Mouse (Mus musculus) layer of hippocampus, postnatal 36 days (tissue): Measurements from ENCODE around the gene Gm5148. TPM values are rescaled to one million over a fixed set of nuclear protein-coding genes. Genes with fewer than 3 reads are reported as not detected.
A peak's percentile ranks its signal among the peaks of the same experiment; 100 is the strongest.

Experiments
- DNase-seq, 2 experiments: peaks; one replicate each; pipeline ENCODE4 v3.0.0; 2022
- total RNA-seq, 2 experiments: library from RNA; stranded (reverse); gene quantifications; 2 replicates each; pipeline ENCODE4 v1.2.3; 2021

Gene Gm5148
- total RNA-seq, 2 experiments from 2014 or later, result 4.7 to 4.9 TPM

GRCm38 (mm10) chr3:37687158-37687980, 36.9 kb downstream of the Gm5148 start:
- DNase-seq, result peak; percentile 42

- DNase-seq, result no peak
Measured at GRCm38 (mm10) chr3:37686751-37687150, 37.5 kb downstream of the Gm5148 start.

GRCm38 (mm10) chr3:37686219-37686618, 38.1 kb downstream of the Gm5148 start:
- no peak for DNase-seq

GRCm38 (mm10) chr3:37676291-37676690, 48.0 kb downstream of the Gm5148 start:
- DNase-seq, result no peak

DNA sequence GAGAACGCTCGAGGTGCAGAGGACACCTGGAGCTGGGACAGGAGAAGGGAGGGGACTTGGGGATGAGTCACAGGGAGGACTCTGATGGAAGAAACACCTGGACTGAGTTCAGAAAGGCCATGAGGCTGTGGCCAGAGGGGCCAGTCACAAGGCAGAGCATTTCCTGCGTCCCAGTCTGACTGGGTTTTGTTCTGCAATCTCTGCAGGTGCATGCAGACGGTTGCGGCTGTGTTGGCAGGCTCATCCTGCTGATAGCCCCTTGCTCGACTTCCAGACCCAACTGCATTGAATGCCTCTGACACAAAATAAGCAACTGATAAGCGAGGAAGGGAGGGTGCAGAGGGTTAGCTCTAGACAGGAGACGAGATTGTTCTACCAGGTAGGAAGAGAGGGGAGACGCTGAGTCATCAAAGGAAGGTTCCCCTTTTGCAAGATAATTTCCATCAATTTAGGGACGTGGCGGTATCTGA, 49.2 kb downstream of the Gm5148 start:
- no peak for DNase-seq

- DNase-seq, result no peak
Measured at GRCm38 (mm10) chr3:37673513-37674261, 50.6 kb downstream of the Gm5148 start.

DNA sequence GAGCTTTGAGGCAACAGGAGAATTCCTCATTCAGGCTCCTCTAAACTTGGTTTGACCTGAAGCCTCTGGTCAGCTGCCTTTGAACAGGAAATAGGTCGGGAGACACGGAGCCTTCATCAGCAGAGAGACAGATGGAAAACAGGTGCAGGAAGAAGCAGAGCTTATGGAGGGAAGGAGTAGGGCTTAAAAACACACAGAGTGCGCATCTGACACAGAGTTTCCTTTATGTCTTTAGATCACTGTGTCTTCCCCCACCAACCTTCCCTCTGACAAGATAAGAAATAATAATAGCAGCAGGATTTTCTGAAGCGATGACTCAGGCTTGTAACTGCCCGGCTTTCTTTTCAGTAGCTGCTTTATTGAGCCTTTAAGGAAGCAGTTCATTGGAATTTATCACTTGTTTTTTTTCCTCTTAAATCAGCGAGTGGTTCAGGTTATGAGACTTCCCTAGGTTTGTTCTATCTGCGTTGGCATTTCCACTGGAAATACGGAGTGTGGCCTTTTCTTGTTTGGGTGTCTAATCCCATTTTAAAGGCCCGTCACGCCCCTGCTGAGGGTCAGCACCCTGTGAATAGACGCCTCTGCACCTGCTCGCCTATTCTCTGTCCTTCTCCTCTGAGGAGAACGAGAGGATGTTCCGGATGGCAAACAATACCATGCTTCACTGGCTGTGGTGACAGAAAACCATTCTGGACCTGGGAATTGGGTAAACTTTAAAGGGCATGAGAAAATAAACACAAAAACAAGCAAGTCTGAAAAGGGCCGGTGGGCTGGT, 51.8 kb downstream of the Gm5148 start:
- DNase-seq, result no peak

- no peak for DNase-seq
Measured at GRCm38 (mm10) chr3:37669100-37669499, 55.2 kb downstream of the Gm5148 start.

DNA sequence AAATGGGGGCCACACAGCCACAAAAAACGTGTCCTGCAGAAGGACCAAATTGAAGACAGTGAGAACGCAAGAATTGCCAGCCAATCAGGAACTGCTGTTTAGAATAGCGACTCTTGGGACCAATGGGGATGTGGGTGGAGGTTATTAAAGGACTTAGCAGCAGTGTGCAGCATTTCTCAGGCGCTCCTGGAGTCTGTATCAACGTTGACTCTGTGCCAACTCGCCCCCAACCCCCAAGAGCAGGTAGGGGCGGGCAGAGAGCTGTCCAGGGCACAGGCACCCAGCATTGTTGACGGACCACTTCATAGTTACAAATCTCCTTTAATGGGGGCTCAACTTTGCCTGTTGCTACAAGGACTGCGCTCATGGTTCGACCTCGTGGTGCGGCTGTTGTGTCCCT, 55.6 kb downstream of the Gm5148 start:
- DNase-seq, result no peak

- no peak for DNase-seq
Measured at GRCm38 (mm10) chr3:37667736-37668135, 56.6 kb downstream of the Gm5148 start.

GRCm38 (mm10) chr3:37667119-37667467, 57.2 kb downstream of the Gm5148 start:
- no peak for DNase-seq

DNA sequence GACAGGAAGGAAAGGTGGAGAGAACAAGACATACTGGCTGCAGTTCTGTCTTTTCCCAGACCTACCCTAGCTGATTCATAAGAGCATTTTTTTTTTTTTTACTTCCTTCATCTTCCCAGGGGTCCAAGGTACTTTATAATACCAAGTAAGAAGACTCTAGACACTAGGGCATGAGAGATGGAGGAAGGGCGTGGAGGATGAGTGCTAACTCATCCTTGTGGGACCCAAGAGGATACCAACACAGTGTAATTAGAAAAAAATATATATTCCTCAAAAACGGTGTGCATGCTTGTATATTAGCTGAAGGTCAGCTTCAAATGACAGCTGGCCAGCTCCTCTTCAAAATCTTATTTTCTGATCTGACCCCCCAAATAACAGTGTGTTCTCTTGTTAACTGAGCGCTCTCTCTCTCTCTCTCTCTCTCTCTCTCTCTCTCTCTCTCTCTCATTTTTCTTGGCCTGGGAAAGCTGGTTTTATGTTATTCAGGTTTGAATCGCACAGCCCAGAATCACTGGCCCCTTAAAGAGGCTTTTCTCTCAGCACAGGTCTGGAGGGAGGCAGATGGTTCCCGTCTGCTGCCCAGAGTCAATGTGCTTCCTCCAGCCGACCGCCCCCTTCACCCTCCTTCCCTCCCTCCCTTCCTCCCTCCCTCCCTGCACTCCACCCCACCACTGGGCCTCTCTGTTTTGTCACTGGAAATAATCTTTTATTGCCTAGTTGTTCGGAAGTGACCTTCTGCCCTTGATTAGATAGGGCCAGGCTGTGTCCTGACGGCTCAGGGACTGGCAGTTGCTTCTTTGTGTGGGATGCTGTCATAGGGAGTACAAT, 57.8 kb downstream of the Gm5148 start:
- no peak for DNase-seq

Other genes with a start within 250 kb of the Gm5148 start
- 10 to 100 TPM; 13.3 to 13.8 TPM for gene Spry1, start 84.5 kb downstream of the Gm5148 start, total RNA-seq